Mouse (Mus musculus) intestine, embryonic 15.5 days (tissue): ENCODE results near the gene Nono. TPM values are rescaled to one million over a fixed set of nuclear protein-coding genes. Genes with fewer than 3 reads are reported as not detected.

ENCODE experiments used
- ATAC-seq: fragments of 200-750 bp; cut with Nextera tagmentation; 2 replicates; pipeline ENCODE4 v1.8.0; 2017; ENCODE audit warnings: moderate TSS enrichment, moderate library complexity
- H3K27ac ChIP-seq: fragments of 300-500 bp; sonication (generic); 2 replicates; pipeline ENCODE4 v1.5.1; 2015; ENCODE audit warnings: mild to moderate bottlenecking, inconsistent platforms
- H3K27me3 ChIP-seq: fragments of 300-500 bp; sonication (generic); replicated peaks from 2 replicates; pipeline ENCODE4 v1.6.1; 2015; ENCODE audit warnings: inconsistent platforms
- H3K36me3 ChIP-seq: fragments of 300-500 bp; sonication (generic); 2 replicates; pipeline ENCODE4 v1.6.1; 2015; ENCODE audit warnings: inconsistent platforms
- H3K4me1 ChIP-seq: fragments of 300-500 bp; sonication (generic); replicated peaks from 2 replicates; pipeline ENCODE4 v1.6.1; 2015; ENCODE audit warnings: inconsistent platforms
- H3K4me2 ChIP-seq: fragments of 300-500 bp; sonication (generic); replicated peaks from 2 replicates; pipeline ENCODE4 v1.6.1; 2015; ENCODE audit warnings: mild to moderate bottlenecking, inconsistent platforms
- H3K4me3 ChIP-seq: fragments of 300-500 bp; sonication (generic); replicated peaks from 2 replicates; pipeline ENCODE4 v1.5.1; 2015; ENCODE audit warnings: inconsistent platforms
- H3K9ac ChIP-seq: fragments of 300-500 bp; sonication (generic); 2 replicates; pipeline ENCODE4 v1.6.1; 2015; ENCODE audit warnings: inconsistent platforms
- H3K9me3 ChIP-seq: fragments of 300-500 bp; sonication (generic); 2 replicates; pipeline ENCODE4 v1.6.1; 2016; ENCODE audit warnings: inconsistent platforms
- WGBS: fragments of 180-500 bp; shearing (Covaris S2); methylation state at CpG from one replicate; pipeline ENCODE4 v1.1.7; 2015; 5-methylcytosine and 5-hydroxymethylcytosine counted together
- polyA plus RNA-seq: library from polyadenylated mRNA; unstranded; fragments of >200 nt; fragmentation: Nextera tagmentation; extraction: Ambion mirVana; gene quantifications from 2 replicates; pipeline ENCODE4 v1.2.1, GENCODE M21; 2015

The Nono gene
- 324 and 340 TPM in 2 replicates for polyA plus RNA-seq

DNA sequence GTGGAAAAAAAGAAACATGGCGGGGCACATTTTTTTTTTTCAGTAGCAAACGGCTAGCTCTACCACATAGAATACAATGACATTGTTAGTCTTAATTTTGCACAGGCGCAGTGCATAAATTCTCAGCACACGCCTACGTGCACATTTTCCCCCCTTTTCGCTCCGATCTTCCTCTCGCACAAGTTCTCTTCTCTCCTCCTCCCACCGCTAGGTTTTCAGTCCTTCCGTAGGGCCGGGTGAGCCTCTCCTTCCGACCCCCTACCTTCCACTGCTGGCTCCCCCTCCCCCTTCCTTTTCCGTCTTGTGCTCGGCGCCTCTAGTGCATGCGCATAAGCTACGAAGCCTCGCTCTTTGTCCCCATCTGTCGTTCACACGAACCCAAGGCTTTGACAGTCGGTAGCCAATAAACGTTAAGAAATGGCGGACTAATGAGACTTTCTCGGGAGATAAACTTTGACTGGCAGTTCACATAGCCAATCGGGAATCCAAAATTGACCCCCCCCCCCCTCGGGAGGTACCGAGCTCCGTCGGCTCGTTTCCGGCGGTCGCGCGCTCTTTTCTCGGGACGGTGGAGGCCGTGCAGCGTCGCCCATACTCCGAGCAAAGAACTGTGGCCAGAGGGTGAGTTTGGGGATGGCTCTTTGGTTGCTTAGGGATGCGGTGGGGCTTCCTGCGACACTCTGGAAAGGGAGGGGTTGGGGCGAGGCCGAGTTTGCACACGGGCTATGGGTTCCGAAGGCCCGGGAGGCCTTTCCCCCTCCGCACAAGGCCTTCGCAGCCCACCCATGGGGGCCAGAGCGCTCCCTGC, at the start of gene Nono:
Nono (plus strand) TSS at position 177 of the 808 bp plus-strand sequence.
- Histone ChIP-seq H3K9ac (peak within 1 kb of the TSS; percentile 70), H3K4me1 (no peaks in the 10 kb centered on the region), H3K27ac (peak within 1 kb of the TSS; percentile 91), H3K36me3 (no peaks in the 10 kb centered on the region), H3K9me3 (no peaks in the 10 kb centered on the region), H3K27me3 (no peaks in the 10 kb centered on the region), H3K4me2 (peak within 1 kb of the TSS; percentile 46), H3K4me3 (peak within 1 kb of the TSS; percentile 59)
- peak; percentile 97 for ATAC-seq
- WGBS: 26% methylated on average over 51 of the region's 51 CpGs

DNA sequence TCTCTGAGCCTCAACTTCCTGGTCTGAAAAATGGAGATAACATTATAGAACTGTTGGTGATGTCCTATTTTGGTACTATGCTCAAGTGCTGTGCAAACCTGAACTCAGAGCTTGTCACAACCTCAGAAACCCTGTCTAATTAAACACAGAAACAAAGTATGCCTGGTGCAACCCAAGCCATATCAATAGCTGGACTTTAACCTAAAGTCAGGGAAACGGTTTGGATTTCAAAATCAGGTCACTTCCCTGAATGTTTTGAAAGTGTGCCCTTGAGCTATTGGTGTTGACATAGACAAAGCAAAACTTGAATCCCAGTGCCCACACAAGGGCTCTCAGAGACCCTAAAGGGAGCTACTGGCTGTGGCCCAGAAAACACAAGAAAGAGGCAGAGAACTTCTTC, 49.4 kb upstream of the Nono start:
- Histone ChIP-seq H3K4me3 (no peak overlapping the region), H3K4me1 (no peaks in the 10 kb centered on the region), H3K27me3 (peaks cover 14% of the 10 kb centered on the region), H3K4me2 (no peak overlapping the region), H3K36me3 (no peaks in the 10 kb centered on the region), H3K9ac (no peak overlapping the region), H3K9me3 (no peaks in the 10 kb centered on the region), H3K27ac (no peak overlapping the region)
- 53% methylated on average over 1 of the region's 1 CpGs for WGBS
- ATAC-seq: no peak

DNA sequence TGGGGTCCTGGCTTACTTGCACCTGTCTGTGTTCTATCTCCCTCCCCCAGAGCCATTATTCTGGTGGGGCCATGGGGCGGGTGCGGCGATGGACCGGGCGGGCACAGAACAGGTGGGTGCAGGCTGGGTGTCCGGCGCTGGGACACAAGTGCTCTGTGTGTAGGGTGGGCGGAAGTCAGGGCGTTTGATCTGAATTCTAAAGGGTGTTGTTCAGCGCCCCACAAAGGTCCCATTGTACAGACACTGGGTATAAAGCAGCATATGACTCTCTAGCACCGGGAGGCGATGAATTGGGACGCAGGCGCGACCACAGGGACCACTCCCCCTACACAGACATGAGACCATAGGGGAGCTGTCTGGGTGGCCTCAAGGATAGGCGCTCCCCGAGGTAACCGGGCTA, 45.7 kb upstream of the Nono start:
- ATAC-seq: 0 out of 2 replicates have a peak, but pooled peaks have one; percentile 26
- no peak overlapping the region for H3K27ac ChIP-seq
- no peaks in the 10 kb centered on the region for H3K36me3 ChIP-seq
- no peak overlapping the region for H3K9ac ChIP-seq
- H3K27me3 ChIP-seq: peaks cover 20% of the 10 kb centered on the region
- H3K4me1 ChIP-seq: no peaks in the 10 kb centered on the region
- H3K9me3 ChIP-seq: no peaks in the 10 kb centered on the region
- WGBS: 32% methylated on average over 18 of the region's 18 CpGs
- H3K4me3 ChIP-seq: no peak overlapping the region
- H3K4me2 ChIP-seq: no peak overlapping the region

DNA sequence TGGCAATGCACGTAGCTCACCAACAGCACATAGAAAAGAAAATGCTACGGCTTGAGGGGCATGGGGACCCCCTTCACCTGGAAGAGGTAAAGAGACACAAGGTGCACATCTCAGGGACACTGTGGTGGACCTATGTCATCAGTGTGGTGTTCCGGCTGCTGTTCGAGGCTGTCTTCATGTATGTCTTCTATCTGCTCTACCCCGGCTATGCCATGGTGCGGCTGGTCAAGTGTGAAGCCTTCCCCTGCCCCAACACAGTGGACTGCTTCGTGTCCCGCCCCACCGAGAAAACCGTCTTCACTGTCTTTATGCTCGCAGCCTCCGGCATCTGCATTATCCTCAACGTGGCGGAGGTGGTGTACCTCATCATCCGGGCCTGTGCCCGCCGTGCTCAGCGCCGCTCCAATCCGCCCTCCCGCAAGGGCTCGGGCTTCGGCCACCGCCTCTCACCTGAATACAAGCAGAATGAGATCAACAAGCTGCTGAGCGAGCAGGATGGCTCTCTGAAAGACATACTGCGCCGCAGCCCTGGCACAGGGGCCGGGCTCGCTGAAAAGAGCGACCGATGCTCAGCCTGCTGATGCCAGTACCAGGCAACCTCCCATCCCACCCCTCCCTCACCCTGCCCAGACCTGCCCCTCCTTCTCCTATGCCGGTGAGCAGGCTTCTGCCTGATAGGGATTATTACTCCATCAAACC, 44.5 kb upstream of the Nono start:
- peaks cover 20% of the 10 kb centered on the region for H3K27me3 ChIP-seq
- H3K27ac ChIP-seq: no peak overlapping the region
- H3K4me2 ChIP-seq: peak overlapping the region; percentile 33
- no peaks in the 10 kb centered on the region for H3K4me1 ChIP-seq
- WGBS: 32% methylated on average over 32 of the region's 32 CpGs
- H3K36me3 ChIP-seq: no peaks in the 10 kb centered on the region
- no peak overlapping the region; the same call in 1 of the 2 replicates for H3K4me3 ChIP-seq
- no peak overlapping the region for H3K9ac ChIP-seq
- no peaks in the 10 kb centered on the region for H3K9me3 ChIP-seq
- no peak for ATAC-seq

DNA sequence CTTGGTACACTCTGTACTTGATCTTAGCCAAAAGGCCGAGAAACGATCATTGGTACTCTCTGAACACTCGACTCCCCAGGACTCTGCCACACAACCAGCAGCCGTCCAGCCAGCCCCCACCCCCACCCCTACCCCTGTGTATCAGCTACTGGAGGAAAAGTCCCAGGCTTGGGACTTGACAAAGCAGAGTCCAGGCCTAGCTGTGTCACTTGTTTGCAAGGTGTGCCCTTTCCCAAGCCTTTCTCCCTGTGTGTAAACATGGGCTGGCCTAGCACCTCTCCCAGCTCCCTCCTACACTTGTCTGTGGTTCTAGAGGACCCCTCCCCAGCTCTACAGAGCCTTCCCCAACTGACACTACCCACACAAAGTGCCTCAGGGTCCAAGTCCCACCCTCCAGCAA, 42.9 kb upstream of the Nono start:
- WGBS: 50% methylated on average over 4 of the region's 4 CpGs
- H3K9ac ChIP-seq: no peak overlapping the region
- H3K36me3 ChIP-seq: no peaks in the 10 kb centered on the region
- H3K4me3 ChIP-seq: no peak overlapping the region
- H3K4me2 ChIP-seq: no peak overlapping the region
- no peaks in the 10 kb centered on the region for H3K9me3 ChIP-seq
- H3K4me1 ChIP-seq: no peaks in the 10 kb centered on the region
- H3K27me3 ChIP-seq: peaks cover 20% of the 10 kb centered on the region
- H3K27ac ChIP-seq: no peak overlapping the region
- no peak for ATAC-seq

DNA sequence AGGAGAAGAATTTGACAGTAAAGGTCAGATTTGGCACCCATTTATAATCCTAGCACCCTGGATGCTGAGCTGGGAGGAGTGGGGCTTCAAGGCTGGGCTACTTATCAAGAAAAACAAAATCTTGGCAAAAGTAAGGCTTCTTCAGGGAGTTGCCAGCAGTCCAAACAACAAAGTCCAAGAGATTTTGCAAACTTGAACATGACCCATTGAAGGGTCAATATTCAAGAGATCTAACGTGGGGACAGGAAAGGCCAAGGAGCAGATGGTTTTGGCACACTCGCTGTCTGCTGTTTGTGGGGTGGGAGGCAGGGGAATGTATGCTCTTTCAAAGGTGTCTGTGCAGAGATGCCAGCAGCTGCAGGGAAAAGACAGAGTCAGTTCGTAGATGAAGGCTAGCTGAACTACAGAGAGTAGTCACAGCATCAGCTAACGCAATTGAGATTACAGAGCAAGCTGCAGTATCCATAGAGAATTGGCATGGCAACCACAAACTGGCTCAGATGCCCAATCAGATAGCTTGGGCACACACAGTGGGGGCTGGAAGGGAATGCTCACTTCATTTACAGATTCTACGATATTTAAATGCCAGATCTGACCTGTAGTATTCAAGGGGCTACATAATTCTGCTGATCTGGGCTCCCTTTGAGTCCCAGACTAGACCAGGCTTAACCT, 40.1 kb upstream of the Nono start:
- peaks cover 12% of the 10 kb centered on the region for H3K27me3 ChIP-seq
- 64% methylated on average over 5 of the region's 5 CpGs for WGBS
- no peaks in the 10 kb centered on the region for H3K9me3 ChIP-seq
- H3K4me1 ChIP-seq: no peaks in the 10 kb centered on the region
- H3K36me3 ChIP-seq: no peaks in the 10 kb centered on the region
- no peak overlapping the region for H3K27ac ChIP-seq
- H3K4me2 ChIP-seq: no peak overlapping the region
- ATAC-seq: no peak
- H3K4me3 ChIP-seq: no peak overlapping the region
- H3K9ac ChIP-seq: no peak overlapping the region

DNA sequence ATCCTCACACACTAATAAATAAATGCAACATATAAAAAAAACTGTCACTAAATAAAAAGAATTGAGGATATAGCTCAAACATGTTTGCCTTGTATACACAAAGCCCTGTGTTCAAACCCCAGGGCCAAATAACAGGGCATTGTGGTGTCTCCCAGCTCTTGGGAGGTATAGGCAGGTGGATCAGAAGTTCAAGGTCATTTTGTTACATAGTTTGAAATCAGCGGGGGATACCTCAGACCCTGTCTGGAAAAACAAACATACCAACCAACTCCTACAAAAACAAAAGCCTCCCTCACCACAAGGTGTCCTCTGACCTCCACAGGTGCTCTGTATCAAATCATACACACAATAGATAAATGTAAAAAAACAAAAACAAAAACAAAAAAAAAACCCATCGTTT, 34.8 kb upstream of the Nono start:
- Histone ChIP-seq H3K4me1 (no peaks in the 10 kb centered on the region), H3K27ac (no peak overlapping the region), H3K9me3 (no peaks in the 10 kb centered on the region), H3K27me3 (0 out of 2 replicates have a peak, but pooled peaks cover 10% of the 10 kb centered on the region), H3K4me3 (no peak overlapping the region), H3K36me3 (no peaks in the 10 kb centered on the region), H3K9ac (no peak overlapping the region), H3K4me2 (no peak overlapping the region)
- ATAC-seq: no peak
- WGBS: 59% methylated on average over 2 of the region's 2 CpGs

DNA sequence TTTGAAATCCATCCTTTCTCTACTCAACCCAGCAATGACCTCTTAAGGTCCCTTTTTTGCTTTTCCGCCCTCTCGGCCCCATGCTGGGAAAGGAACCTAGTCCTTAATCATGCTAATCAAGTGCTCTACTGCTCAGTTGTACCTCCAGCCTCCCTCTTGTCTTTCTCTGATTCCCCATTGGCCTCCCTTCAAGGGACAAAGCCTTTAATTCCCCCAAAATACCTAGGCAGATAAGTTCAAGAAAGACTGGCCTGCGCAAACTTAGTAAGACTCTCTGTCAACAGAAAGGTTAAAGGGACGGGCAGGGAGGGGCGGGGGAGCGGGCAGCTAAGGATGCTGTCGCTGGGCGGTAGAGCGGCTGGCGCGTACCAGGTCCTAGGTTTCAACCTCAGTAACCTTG, 32.7 kb upstream of the Nono start:
- H3K4me3 ChIP-seq: no peak overlapping the region
- H3K9ac ChIP-seq: no peak overlapping the region
- no peak overlapping the region for H3K4me2 ChIP-seq
- ATAC-seq: no peak
- H3K27ac ChIP-seq: no peak overlapping the region
- no peaks in the 10 kb centered on the region for H3K9me3 ChIP-seq
- H3K27me3 ChIP-seq: 0 out of 2 replicates have a peak, but pooled peaks cover 10% of the 10 kb centered on the region
- 29% methylated on average over 11 of the region's 11 CpGs for WGBS
- no peaks in the 10 kb centered on the region for H3K4me1 ChIP-seq
- H3K36me3 ChIP-seq: no peaks in the 10 kb centered on the region

DNA sequence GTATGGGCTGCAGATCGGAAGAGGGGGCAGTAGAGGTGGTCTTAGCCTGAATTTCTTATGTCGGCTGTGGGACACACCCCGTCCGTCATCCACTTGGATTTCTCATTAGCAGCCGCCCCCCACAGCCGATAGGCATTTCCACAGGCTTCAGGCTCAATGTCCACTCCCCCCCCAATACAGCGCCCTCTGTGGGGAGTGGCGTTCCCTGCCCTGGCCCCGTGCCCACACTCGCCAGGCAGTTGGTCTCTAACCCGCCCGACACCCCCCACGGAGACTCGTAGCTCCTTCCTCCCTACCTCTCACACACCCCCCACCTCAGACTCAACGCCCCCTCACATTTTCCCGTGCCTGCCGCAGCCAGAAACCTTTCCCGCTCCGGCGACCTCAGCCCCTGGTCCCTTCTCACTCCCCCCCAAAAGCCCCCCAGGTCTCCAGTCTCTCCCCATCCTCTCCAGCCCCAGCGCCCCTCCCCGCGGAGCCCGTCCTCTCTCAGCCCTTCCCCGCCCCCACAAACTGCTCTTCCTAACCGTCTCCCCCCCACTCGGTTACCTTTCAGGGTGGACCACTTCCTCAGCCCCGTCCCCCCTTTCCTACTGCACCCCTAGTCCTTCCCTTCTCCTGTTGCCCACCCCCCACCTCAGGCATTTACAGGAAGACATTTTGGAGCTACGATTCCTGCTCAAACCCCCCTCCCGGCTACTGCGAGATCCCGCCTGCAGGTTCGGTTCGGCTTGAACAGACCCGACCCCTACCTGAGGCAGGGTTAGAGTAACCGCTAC, 10.0 kb upstream of the Nono start:
- Histone ChIP-seq H3K4me2 (peak overlapping the region; percentile 68), H3K27me3 (no peaks in the 10 kb centered on the region), H3K36me3 (no peaks in the 10 kb centered on the region), H3K9ac (peak overlapping the region; percentile 65), H3K9me3 (no peaks in the 10 kb centered on the region), H3K4me3 (peak overlapping the region; percentile 54), H3K4me1 (peaks cover 5% of the 10 kb centered on the region; the same call in 1 of the 2 replicates), H3K27ac (0 out of 2 replicates have a peak overlapping the region, but pooled peaks have one; percentile 44)
- 23% methylated on average over 31 of the region's 36 CpGs for WGBS
- ATAC-seq: peak; percentile 24; the same call in 1 of the 2 replicates

DNA sequence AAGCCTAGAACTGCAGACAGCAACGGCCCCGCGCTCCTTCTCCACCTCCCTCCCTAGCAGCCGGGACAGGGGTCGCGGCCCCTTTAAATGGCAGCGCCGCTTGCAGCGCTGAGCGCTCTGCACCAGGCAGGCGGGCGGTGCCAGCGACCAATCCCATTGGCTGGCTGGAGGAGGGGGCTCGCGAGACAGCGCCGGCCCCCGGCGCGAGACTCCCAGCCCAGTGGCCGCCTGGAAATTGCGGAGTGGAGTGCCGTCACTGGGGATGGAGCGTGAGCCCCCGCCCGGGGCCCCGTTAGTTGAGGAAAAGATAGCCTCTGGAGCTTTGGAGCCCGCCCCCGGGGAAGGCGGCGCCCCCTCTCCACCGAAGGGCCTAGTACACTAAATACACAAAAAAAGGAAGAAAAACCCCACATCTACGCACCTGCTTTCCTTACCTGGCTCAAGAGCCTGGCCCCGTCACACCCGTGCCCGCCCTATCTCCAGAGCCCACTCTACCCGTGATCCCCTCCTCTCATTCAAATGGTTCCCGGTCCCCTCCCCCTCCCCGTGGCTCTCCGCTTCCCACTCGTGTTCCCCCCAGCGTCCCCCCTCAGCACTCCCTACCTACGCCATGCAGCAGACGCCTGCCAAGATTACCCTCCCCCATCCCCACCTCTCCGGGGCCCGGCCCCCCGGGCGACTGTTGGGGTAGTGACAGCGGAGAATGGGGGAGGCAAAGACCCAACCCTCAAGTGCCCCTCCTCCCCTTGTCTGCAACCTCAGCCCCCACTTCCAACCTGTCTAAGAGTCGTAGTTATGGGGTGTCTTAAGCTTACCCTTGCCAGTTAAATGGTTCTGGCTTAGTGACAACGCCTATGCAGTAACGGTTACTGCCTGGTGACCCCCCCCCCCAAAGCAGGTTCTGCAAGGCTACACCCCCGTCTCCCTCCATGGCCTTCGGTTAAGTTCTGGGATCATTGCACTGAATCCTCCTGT, 9.1 kb upstream of the Nono start:
- peak overlapping the region; percentile 68 for H3K4me2 ChIP-seq
- 16% methylated on average over 46 of the region's 54 CpGs for WGBS

DNA sequence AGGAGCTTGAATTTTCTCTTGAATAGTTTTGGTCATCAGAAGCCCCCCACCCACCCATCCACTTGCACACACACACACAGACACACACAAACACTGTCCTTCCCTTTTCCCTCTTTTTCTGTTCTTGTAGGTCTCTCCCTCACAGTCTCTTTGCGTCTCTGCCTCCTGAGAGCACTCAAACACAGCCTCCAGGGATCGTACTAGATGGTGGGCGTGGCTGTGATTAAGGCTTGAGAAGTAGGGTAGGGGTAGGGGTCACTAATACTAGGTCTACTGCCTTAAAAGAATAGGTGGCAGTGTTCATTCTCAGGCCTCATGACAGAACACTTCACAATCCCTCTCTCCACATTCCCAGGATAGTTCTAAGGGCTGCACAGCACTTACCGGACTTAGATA, 8.4 kb upstream of the Nono start, which contains the start of gene Zmym3:
Zmym3 (minus strand) TSS at position 150 of the 396 bp plus-strand sequence.
- H3K4me2 ChIP-seq: peak within 1 kb of the TSS; percentile 68
- 20% methylated on average over 4 of the region's 4 CpGs for WGBS
- 0 out of 2 replicates have a peak within 1 kb of the TSS, but pooled peaks have one; percentile 22 for H3K27ac ChIP-seq
- peaks cover 5% of the 10 kb centered on the region; the same call in 1 of the 2 replicates for H3K4me1 ChIP-seq
- peak within 1 kb of the TSS; percentile 42 for H3K9ac ChIP-seq
- ATAC-seq: no peak
- H3K27me3 ChIP-seq: no peaks in the 10 kb centered on the region
- H3K4me3 ChIP-seq: peak within 1 kb of the TSS; percentile 54
- H3K9me3 ChIP-seq: no peaks in the 10 kb centered on the region
- no peaks in the 10 kb centered on the region for H3K36me3 ChIP-seq

More for the DNA sequence above, 9.1 kb upstream of the Nono start:
- Histone ChIP-seq H3K4me3 (peak overlapping the region; percentile 54), H3K9ac (peak overlapping the region; percentile 65), H3K36me3 (no peaks in the 10 kb centered on the region), H3K4me1 (peaks cover 5% of the 10 kb centered on the region; the same call in 1 of the 2 replicates), H3K27me3 (no peaks in the 10 kb centered on the region), H3K9me3 (no peaks in the 10 kb centered on the region), H3K27ac (0 out of 2 replicates have a peak overlapping the region, but pooled peaks have one; percentile 44)
- peak; percentile 97 for ATAC-seq
